In the genomic region with DNA sequence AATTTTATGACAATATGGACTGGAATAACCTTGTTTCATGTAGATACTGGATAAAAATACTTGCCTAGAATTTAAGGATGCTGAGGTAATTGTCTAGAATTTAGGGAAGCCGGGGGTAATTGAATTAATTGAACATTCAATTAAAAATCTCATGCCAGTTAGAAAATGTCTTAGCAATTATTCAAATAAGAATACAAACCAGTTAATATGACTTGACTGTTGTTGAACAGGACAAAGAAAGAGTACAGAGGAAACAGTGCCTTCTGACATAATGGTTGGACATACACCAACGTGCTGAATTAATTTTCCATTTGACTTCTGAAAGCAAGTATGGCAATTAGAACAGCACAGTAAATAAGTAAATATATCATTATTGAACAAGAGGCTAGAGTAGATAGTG, we compare ENCODE assay signal across 11 mouse cellular contexts.
"Had no signal": no experiment of that assay in that cellular context is flagged by ENCODE, and none has a peak within 500 bp of the region (broad histone marks: within the 10 kb centered on the region; RNA-seq: fewer than 3 reads in every experiment).

No protein-coding gene starts in this region.

- DNase-seq: right cerebral cortex, adult 18-20 months; right cerebral cortex, postnatal 14 days; right cerebral cortex, postnatal 25 days; right cerebral cortex, postnatal 4 days; spleen, adult 18-20 months; thymus, adult 18-20 months; thymus, adult 2 months; thymus, postnatal 14 days; thymus, postnatal 25 days; thymus, postnatal 36 days; thymus, postnatal 4 days had no signal
